Mouse (Mus musculus): Measurements from ENCODE around the gene Lrrc58.

The Lrrc58 gene

DNA sequence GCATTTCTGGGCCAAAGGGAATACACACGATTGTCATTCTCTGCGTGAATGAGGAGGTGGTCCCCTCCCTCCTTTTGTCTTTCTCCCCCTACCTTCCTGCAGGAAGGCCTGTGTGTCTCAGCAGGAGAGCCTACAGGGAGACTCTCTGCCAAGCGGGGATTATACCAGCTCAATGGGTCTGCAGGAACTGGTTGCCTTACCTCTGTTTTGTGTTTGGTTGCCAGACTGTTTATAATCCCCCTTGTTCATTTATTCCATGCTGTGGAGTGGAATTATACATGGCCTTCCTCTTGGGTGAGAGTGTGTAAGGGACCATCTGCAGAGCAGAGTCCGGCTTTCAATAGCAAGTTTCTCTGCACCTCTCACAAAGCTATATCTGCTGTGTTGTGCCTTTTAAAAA lies 58.9 kb downstream of the Lrrc58 start:
- CTCF ChIA-PET, result no interaction called here

DNA sequence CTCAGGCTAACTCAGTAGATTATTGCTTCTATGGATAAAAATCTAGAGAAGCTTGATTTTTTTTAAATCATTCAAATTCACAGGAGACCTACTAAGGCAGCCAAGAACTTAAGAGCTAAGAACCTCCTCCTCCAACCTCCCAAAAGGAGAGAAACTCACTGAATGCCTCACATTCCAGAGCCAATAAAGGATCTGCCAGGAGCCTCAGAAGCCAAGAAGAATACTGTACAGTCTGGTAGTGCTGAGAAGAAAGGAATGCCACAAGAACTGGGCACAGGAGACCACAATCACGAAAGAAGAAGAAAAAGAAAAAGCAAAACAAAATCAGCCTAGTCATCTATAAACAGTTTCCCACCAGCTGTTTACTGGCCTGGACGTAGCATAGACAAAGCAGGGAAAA lies 60.8 kb downstream of the Lrrc58 start:
- CTCF ChIA-PET, result no interaction called here

GRCm38 (mm10) chr16:37929626-37930025 lies 61.4 kb downstream of the Lrrc58 start:
- CTCF ChIA-PET, result no interaction called here

DNA sequence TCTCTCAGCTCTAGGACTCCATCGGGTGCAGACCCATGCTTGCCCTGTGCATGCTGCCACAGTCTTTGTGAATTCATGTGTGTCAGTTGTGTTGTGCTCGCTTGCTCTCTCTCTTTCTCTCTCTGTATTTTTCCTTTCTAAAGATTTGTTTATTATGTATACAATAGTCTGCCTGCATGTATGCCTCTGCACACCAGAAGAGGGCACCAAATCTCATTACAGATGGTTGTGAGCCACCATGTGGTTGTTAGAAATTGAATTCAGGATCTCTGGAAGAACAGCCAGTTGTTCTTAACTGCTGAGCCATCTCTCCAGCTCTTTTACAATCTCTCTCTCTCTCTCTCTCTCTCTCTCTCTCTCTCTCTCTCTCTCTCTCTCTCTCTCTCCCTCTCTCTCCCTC lies 66.7 kb downstream of the Lrrc58 start:
- CTCF ChIA-PET, result no interaction called here

DNA sequence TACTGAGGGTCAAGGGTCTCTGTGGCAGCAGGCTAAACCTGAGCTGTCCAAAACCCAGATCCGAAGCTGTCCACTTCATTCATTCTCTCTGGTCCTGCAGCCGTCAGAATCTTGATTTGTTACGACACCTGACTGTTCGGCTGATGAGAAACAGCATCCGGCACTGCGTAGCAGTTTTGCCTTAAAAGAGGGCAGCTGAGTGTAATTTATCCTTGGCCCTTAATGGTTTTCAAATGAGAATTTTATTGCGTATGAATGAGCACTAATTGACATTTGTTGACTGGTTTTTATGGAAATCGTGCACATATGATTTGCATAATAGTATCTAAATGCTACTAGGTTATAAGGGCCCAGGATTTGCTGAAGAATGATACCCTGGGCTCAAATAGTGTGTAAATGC lies 69.1 kb downstream of the Lrrc58 start:
- CTCF ChIA-PET, result no interaction called here
